Mouse (Mus musculus) midbrain, embryonic 14.5 days (tissue): Measurements from ENCODE around the gene Gm7534. TPM values are rescaled to one million over a fixed set of nuclear protein-coding genes. Genes with fewer than 3 reads are reported as not detected.
"Not testable (repeated sequence)": the region's sequence is repeated elsewhere in the genome, so short reads cannot be mapped to it uniquely, and the experiment has no call there.

ENCODE experiments used
- ATAC-seq: fragments of 200-750 bp; cut with Nextera tagmentation; 2 replicates; pipeline ENCODE4 v1.8.0; 2017; ENCODE audit warnings: moderate number of reproducible peaks, moderate library complexity; ENCODE audit not compliant: low FRiP score, low TSS enrichment
- DNase-seq: peaks from one replicate; pipeline ENCODE4 v3.0.0-alpha.2; 2015
- H3K27ac ChIP-seq: fragments of 300-500 bp; sonication (generic); replicated peaks from 2 replicates; pipeline ENCODE4 v1.5.1; 2014; ENCODE audit warnings: mild to moderate bottlenecking, low read depth, low read length, moderate library complexity
- H3K27me3 ChIP-seq: fragments of 300-500 bp; sonication (generic); 2 replicates; pipeline ENCODE4 v1.6.1; 2014; ENCODE audit warnings: low read length, control low read depth, mixed read lengths; ENCODE audit not compliant: control insufficient read depth, insufficient read depth
- H3K36me3 ChIP-seq: fragments of 300-500 bp; sonication (generic); 2 replicates; pipeline ENCODE4 v1.6.1; 2014; ENCODE audit warnings: low read length, control low read depth; ENCODE audit not compliant: control insufficient read depth, insufficient read depth
- H3K4me1 ChIP-seq: fragments of 300-500 bp; sonication (generic); 2 replicates; pipeline ENCODE4 v1.6.1; 2014; ENCODE audit warnings: mild to moderate bottlenecking, antibody characterized with exemption, low read length, control low read depth; ENCODE audit not compliant: control insufficient read depth, insufficient read depth
- H3K4me2 ChIP-seq: fragments of 300-500 bp; sonication (generic); 2 replicates; pipeline ENCODE4 v1.6.1; 2014; ENCODE audit warnings: mild to moderate bottlenecking, low read length, moderate library complexity
- H3K4me3 ChIP-seq: fragments of 300-500 bp; sonication (generic); replicated peaks from 2 replicates; pipeline ENCODE4 v1.5.1; 2014; ENCODE audit warnings: low read depth, low read length
- H3K9ac ChIP-seq: fragments of 300-500 bp; sonication (generic); replicated peaks from 2 replicates; pipeline ENCODE4 v1.6.1; 2014; ENCODE audit warnings: mild to moderate bottlenecking, low read length, moderate library complexity
- H3K9me3 ChIP-seq: fragments of 300-500 bp; sonication (generic); 2 replicates; pipeline ENCODE4 v1.6.1; 2016; ENCODE audit warnings: low read length, control low read depth, mixed read lengths; ENCODE audit not compliant: control insufficient read depth
- WGBS: fragments of 180-500 bp; shearing (Covaris S2); extraction: QIAGEN DNeasy Blood & Tissue Kit; methylation state at CpG from one replicate; pipeline ENCODE4 v1.1.7; 2014; 5-methylcytosine and 5-hydroxymethylcytosine counted together
- polyA plus RNA-seq: library from polyadenylated mRNA; unstranded; fragments of >200 nt; fragmentation: Nextera tagmentation; extraction: Ambion mirVana; gene quantifications from 2 replicates; pipeline ENCODE4 v1.2.1, GENCODE M21; 2014

Gm7534 gene
- polyA plus RNA-seq, 1 experiment from 2014 or later: not detected

DNA sequence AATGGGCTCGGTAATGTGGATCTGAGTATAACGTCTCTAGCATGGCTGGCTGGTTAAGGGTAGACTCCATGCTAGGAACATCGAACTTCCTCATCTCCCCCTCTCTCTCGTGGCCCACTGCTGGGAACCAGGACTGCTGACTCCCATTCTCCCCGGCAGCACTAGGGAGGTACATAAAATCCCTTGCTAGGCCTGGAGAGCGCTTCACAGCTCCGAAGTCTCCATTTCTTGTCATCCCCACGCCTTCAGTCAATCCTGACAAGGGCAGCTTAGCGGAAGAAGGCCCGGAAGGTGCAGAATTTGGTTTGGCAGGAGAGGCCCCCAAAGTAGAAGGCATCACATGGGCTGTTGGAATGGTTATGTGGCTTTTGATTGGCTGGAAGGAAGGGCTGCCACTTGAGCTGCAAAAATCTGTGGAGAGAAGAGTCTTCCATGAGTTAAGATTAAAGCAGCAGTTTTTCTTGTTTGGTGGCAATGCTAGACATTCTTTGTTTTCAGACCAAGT is 46.8 kb downstream of the Gm7534 start:
- no peaks in the 10 kb centered on the region for H3K27me3 ChIP-seq
- H3K27ac ChIP-seq: no peak overlapping the region
- H3K4me1 ChIP-seq: no peaks in the 10 kb centered on the region
- ATAC-seq (no peak), DNase-seq (no peak)
- peaks cover 34% of the 10 kb centered on the region for H3K36me3 ChIP-seq
- no peak overlapping the region for H3K4me2 ChIP-seq
- no peak overlapping the region for H3K9ac ChIP-seq
- no peaks in the 10 kb centered on the region for H3K9me3 ChIP-seq
- WGBS: 94% methylated on average over 10 of the region's 10 CpGs
- no peak overlapping the region for H3K4me3 ChIP-seq

DNA sequence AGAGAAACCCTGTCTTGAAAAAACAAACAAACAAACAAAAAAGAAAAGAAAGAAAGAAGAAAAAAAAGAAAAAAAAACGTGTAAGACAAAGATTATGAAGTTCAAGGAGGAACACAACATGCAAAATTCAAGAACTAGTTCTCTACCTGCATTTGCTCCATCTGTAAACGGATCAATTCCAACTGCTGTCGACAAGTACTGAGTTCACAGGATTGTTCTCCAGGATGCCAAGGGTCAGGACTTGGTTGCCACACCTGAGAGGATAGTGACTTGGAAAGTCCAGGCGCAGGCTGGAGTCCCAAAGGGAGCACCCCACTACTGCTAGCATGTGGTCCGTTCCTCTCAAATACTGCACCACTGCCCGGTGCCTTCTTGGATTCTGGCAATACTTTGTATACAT is 47.3 kb downstream of the Gm7534 start:
- ATAC-seq: no peak
- no peaks in the 10 kb centered on the region for H3K27me3 ChIP-seq
- 92% methylated on average over 6 of the region's 6 CpGs for whole genome bisulfite sequencing

DNA sequence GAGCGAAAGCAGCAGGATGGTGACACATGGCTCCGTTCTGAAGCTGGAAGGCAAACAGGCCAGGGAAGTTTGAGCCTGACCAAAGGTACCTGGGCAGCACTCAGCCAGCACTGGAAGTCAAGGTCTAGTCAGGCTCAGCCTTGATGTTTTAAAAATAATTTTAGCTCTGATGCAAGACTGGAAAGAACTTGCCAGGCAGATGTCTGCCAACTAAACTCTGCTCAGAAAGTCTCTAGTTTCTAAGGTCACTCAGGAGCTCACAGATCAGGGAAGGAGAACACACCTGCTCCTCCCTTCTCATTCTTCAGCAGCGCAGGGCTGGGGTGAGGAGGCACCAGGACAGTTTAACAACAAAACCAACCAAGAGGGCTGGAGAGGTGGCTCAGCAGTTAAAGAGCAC is 48.5 kb downstream of the Gm7534 start:
- ATAC-seq (no peak), DNase-seq (no peak)
- H3K4me3 ChIP-seq: no peak overlapping the region
- H3K9me3 ChIP-seq: no peaks in the 10 kb centered on the region
- H3K27me3 ChIP-seq: no peaks in the 10 kb centered on the region
- H3K27ac ChIP-seq: no peak overlapping the region
- no peaks in the 10 kb centered on the region for H3K4me1 ChIP-seq
- H3K4me2 ChIP-seq: no peak overlapping the region
- 97% methylated on average over 3 of the region's 3 CpGs for WGBS
- peaks cover 42% of the 10 kb centered on the region for H3K36me3 ChIP-seq
- H3K9ac ChIP-seq: no peak overlapping the region

More for the DNA sequence above, 47.3 kb downstream of the Gm7534 start:
- Histone ChIP-seq H3K4me3 (no peak overlapping the region), H3K36me3 (peaks cover 37% of the 10 kb centered on the region), H3K27ac (no peak overlapping the region), H3K4me1 (no peaks in the 10 kb centered on the region), H3K4me2 (no peak overlapping the region), H3K9ac (no peak overlapping the region), H3K9me3 (no peaks in the 10 kb centered on the region)
- DNase-seq: no peak

DNA sequence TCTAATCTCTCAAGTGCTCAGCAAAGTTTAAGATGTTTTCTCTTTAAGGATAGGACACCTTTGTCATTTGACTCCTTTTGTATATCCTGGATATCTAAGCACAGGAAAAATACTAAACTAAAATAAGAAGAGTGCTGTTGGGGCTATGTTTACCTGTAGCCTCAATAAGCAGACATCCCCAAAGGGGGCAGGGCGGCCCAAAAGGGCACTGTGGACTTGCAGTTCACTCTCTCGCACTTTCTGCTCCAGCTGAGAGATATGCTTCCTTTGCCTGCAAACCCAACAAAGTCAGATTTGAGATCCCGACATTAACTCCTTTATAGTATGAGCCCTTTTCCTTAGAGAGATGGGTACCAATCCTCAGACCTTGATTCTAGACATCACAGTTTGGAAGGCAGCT is 49.1 kb downstream of the Gm7534 start:
- Histone ChIP-seq H3K27ac (no peak overlapping the region), H3K9ac (no peak overlapping the region), H3K27me3 (no peaks in the 10 kb centered on the region), H3K36me3 (peaks cover 47% of the 10 kb centered on the region), H3K4me1 (no peaks in the 10 kb centered on the region), H3K4me3 (no peak overlapping the region), H3K9me3 (no peaks in the 10 kb centered on the region), H3K4me2 (no peak overlapping the region)
- no peak for DNase-seq
- 91% methylated on average over 3 of the region's 3 CpGs for WGBS
- no peak for ATAC-seq

DNA sequence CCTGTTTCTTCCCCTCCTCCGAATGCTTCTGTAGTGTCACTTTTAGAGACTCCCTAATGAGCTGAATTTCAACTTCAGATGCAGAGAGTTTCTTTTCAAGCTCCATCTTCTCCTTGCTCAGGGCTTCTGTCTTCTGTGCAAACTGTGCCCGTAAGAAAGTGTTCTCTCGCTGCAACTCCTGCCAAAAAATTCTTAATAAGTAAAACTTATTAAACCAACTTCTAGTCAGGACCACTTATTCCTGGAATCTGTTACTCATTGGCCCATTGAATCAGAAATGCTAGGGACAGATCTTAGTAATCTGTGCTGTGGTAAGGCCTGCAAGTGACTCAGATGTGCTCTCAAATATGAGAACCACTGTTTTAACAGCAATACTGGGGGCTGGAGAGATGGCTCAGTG is 50.7 kb downstream of the Gm7534 start:
- H3K27ac ChIP-seq: no peak overlapping the region
- H3K9me3 ChIP-seq: no peaks in the 10 kb centered on the region
- no peak overlapping the region for H3K4me2 ChIP-seq
- WGBS: 94% methylated on average over 3 of the region's 3 CpGs
- ATAC-seq (no peak), DNase-seq (no peak)
- no peaks in the 10 kb centered on the region for H3K4me1 ChIP-seq
- H3K36me3 ChIP-seq: peaks cover 59% of the 10 kb centered on the region
- no peak overlapping the region for H3K4me3 ChIP-seq
- H3K9ac ChIP-seq: no peak overlapping the region
- no peaks in the 10 kb centered on the region for H3K27me3 ChIP-seq

DNA sequence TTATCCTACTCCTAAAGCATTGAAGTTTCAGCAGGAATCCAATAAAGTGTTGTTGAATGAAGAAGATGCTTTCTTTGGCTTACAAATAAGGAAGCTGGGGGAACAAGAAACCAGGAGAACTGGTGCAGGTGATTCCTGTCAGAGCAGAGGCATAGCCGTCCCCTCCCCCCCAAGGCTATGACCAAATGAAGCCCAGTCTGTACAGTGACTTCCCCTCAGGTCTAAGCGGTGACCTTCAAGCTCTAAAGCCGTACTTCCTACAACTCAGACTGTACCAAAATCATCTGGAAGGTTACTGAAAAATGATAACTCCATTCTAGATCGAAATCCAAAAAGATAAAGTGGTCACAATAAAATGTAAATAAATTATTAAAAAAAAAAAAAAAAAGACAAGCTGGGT is 53.4 kb downstream of the Gm7534 start:
- Histone ChIP-seq H3K9me3 (no peaks in the 10 kb centered on the region), H3K4me3 (no peak overlapping the region), H3K4me2 (no peak overlapping the region), H3K27ac (no peak overlapping the region), H3K27me3 (no peaks in the 10 kb centered on the region), H3K36me3 (peaks cover 53% of the 10 kb centered on the region), H3K9ac (no peak overlapping the region), H3K4me1 (no peaks in the 10 kb centered on the region)
- DNase-seq (no peak), ATAC-seq (no peak)
- 94% methylated on average over 4 of the region's 4 CpGs for WGBS

DNA sequence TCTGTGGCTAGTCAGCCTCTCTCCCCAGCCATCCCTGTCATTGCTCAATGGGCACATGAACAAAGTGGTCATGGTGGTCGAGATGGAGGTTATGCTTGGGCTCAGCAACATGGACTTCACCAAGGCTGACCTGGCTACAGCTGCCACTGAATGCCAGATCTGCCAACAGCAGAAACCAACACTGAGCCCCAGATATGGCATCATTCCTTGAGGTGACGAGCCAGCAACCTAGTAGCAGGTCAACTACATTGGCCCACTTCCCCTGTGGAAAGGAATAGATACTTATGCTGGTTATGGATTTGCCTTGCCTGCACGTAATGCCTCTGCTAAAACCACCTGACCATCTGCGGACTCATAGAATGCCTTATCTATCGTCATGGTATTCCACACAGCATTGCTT is 58.5 kb downstream of the Gm7534 start:
- H3K27ac ChIP-seq, DNase-seq, H3K9ac ChIP-seq, H3K4me1 ChIP-seq, H3K9me3 ChIP-seq, H3K27me3 ChIP-seq, ATAC-seq, H3K4me2 ChIP-seq, H3K4me3 ChIP-seq: not testable (repeated sequence)
- 99% methylated on average over 5 of the region's 5 CpGs for WGBS
- peaks cover 16% of the 10 kb centered on the region for H3K36me3 ChIP-seq

Other genes with a start within 250 kb of the Gm7534 start
- gene Hmgn2, start 234.4 kb downstream of the Gm7534 start, polyA plus RNA-seq: 1,199 and 1,387 TPM in 2 replicates
- gene Dhdds, start 202.1 kb downstream of the Gm7534 start, polyA plus RNA-seq: 46.6 and 48.2 TPM in 2 replicates
- 0.13 and 0.31 TPM in 2 replicates for gene Lin28a, start 184.2 kb downstream of the Gm7534 start, polyA plus RNA-seq
- not detected in 2 replicates for gene Zfp683, start 149.2 kb downstream of the Gm7534 start, polyA plus RNA-seq
- gene Crybg2, start 142.2 kb downstream of the Gm7534 start, polyA plus RNA-seq: 1.8 and 2.3 TPM in 2 replicates
- 1.8 and 4.5 TPM in 2 replicates for gene Cd52, start 107.9 kb downstream of the Gm7534 start, polyA plus RNA-seq
- 11.7 and 13.6 TPM in 2 replicates for gene Ubxn11, start 100.4 kb downstream of the Gm7534 start, polyA plus RNA-seq
- 376 and 460 TPM in 2 replicates for gene Sh3bgrl3, start 74.2 kb downstream of the Gm7534 start, polyA plus RNA-seq
- gene Cep85, start 15.9 kb downstream of the Gm7534 start, polyA plus RNA-seq: 12.0 and 21.3 TPM in 2 replicates
- gene Catsper4, start 24.4 kb upstream of the Gm7534 start, polyA plus RNA-seq: not detected in 2 replicates
- gene Cnksr1, start 35.4 kb upstream of the Gm7534 start, polyA plus RNA-seq: 0.20 TPM in 1 of 2 replicates, not detected in the other
- 0.30 and 0.43 TPM in 2 replicates for gene E130218I03Rik, start 40.7 kb upstream of the Gm7534 start, polyA plus RNA-seq
- 13.1 and 14.2 TPM in 2 replicates for gene Zfp593, start 42.6 kb upstream of the Gm7534 start, polyA plus RNA-seq
- gene Gm30191, start 43.9 kb upstream of the Gm7534 start, polyA plus RNA-seq: 0.49 TPM in 1 of 2 replicates, not detected in the other
- 11.1 and 17.6 TPM in 2 replicates for gene Grrp1, start 51.1 kb upstream of the Gm7534 start, polyA plus RNA-seq
- gene Pdik1l, start 84.9 kb upstream of the Gm7534 start, polyA plus RNA-seq: 41.0 and 48.6 TPM in 2 replicates
- 0.11 TPM in 1 of 2 replicates, not detected in the other for gene Trim63, start 112.1 kb upstream of the Gm7534 start, polyA plus RNA-seq
- 0.11 TPM in 1 of 2 replicates, not detected in the other for gene Slc30a2, start 140.2 kb upstream of the Gm7534 start, polyA plus RNA-seq
- 0.28 and 0.53 TPM in 2 replicates for gene Extl1, start 180.8 kb upstream of the Gm7534 start, polyA plus RNA-seq
- gene Pafah2, start 193.3 kb upstream of the Gm7534 start, polyA plus RNA-seq: 5.0 and 6.9 TPM in 2 replicates